Mouse (Mus musculus) sigmoid colon, adult 10 weeks (tissue): ENCODE results near the gene Clec3b. TPM values are rescaled to one million over a fixed set of nuclear protein-coding genes. Genes with fewer than 3 reads are reported as not detected.

Experiments
- polyA plus RNA-seq: library from polyadenylated mRNA; stranded (reverse); fragments of 350-450 nt; fragmentation: Illumina TruSeq; extraction: RNeasy Lipid Tissue Mini Kit (QIAGEN cat#74804); gene quantifications from one replicate; pipeline ENCODE4 v1.2.3, GENCODE M21; 2014; ENCODE audit warnings: low read depth, low replicate concordance

The Clec3b gene
- polyA plus RNA-seq: not detected

DNA sequence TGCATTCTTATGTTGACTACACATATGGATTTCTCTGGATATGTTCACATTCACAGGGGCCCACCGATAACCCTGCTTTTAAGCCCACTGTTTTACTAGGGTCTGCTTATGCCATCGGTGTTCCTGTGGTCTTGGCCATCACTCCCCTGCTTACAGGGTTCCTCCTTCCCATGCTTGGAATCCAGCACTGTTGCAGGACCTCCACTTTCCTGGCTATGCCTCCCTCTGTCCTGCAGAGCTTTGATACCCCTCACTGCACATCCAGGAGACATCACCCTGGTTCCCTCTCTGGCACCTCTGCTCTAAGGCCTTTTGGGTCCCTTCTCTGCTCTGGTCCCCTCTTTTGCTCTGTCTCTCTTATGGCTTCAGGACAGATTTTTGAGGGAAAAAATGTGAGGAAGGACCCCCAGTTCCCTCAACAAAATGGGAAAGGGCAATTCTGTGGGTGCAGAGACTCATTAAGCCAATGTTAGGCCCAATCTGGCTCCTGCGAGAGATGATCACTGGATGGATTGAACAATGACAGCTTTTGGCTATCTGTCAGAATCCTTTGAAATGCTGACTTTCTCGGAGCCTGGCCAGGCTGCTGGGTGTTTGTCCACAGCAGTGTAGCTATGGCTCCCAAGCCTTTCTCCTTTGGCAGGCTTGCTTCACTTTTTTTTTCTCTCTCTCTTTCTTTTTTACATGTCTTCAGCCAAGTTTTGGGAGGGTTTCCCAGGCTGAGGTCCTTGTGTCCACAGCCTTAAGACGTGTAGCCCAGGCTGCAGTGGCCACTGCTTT lies at the start of gene Clec3b:
TSS of gene Clec3b (plus strand) at position 706 of the 780 bp plus-strand sequence.

DNA sequence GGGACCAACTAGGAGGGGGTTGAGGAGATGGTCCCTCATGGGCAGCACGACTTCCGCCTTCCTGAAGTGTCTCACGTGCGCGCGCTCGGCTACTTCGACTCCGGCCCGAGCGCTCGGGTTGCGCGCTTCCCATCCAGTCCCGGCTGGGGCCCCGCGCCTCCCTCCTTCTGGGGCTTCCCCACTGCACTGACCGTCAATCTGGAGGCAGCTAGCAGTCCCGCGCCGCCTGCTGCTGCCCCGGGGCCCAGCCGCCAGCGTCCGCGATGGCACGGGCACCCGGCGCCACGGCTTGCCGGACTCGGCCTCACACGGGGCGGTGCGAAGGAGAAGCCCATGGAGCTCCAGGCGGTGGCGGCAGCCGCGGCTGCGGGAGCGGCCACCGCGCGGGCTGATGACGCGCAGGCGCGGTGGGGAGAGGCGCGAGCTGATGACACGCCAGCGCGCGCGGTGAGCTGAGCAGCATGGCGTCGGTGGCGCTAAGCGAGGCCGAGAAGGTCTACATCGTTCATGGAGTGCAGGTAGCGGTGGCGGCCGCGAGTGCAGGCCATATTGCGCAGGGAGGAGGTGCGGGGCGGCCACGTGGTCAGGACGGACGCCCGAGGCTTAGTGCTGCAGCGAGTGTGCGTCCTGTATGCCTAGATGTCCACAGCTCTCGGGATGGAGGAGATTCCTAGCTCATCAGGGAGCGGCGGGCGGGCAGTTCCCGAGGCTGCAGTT lies 37.8 kb upstream of the Clec3b start, which contains the start of the genes Zdhhc3 and Exosc7:
TSS of gene Zdhhc3 (minus strand) at position 401 of the 717 bp plus-strand sequence.
TSS of gene Exosc7 (plus strand) at position 411 of the 717 bp plus-strand sequence.

Other genes with a start within 250 kb of the Clec3b start
- 3.2 TPM for gene Zfp105, start 227.9 kb upstream of the Clec3b start, polyA plus RNA-seq
- 105 TPM for gene 1110059G10Rik, start 199.9 kb upstream of the Clec3b start, polyA plus RNA-seq
- gene Kif15, start 199.9 kb upstream of the Clec3b start, polyA plus RNA-seq: 29.9 TPM
- 10.6 TPM for gene Tmem42, start 129.6 kb upstream of the Clec3b start, polyA plus RNA-seq
- not detected for gene Tgm4, start 116.2 kb upstream of the Clec3b start, polyA plus RNA-seq
- gene Zdhhc3, start 37.7 kb upstream of the Clec3b start, polyA plus RNA-seq: 42.0 TPM
- 19.9 TPM for gene Exosc7, start 37.7 kb upstream of the Clec3b start, polyA plus RNA-seq
- gene Cdcp1, start 65.1 kb downstream of the Clec3b start, polyA plus RNA-seq: 66.9 TPM
- gene Tmem158, start 109.8 kb downstream of the Clec3b start, polyA plus RNA-seq: 8.1 TPM
- gene Lars2, start 216.0 kb downstream of the Clec3b start, polyA plus RNA-seq: 12.2 TPM